Mouse (Mus musculus) erythroblast, embryonic 14.5 days (primary cell): Measurements from ENCODE around the gene Ugt1a7c.

ENCODE experiments used
- GATA1 ChIP-seq: IDR thresholded peaks from 2 replicates; pipeline ENCODE4 v1.6.1; 2012; ENCODE audit warnings: low read length, inconsistent platforms, mixed read lengths
- TAL1 ChIP-seq: IDR thresholded peaks from 3 replicates; pipeline ENCODE4 v1.6.1; 2012; ENCODE audit warnings: low read length, inconsistent platforms, mixed read lengths

GRCm38 (mm10) chr1:88215466-88216380 lies 120.9 kb downstream of the Ugt1a7c start:
- TF ChIP-seq TAL1: no peak
- TF ChIP-seq GATA1: no peak
